Mouse (Mus musculus) E14TG2a.4 (cell line): Measurements from ENCODE around the gene Slmap.

Experiments used
- H3K27me3 ChIP-seq: 2 replicates; pipeline ENCODE4 v1.6.1; 2014; ENCODE audit warnings: low read length, control low read depth; ENCODE audit not compliant: insufficient read depth
- H3K36me3 ChIP-seq: 2 replicates; pipeline ENCODE4 v1.6.1; 2014; ENCODE audit warnings: low read length, control low read depth; ENCODE audit not compliant: insufficient read depth
- H3K4me1 ChIP-seq: replicated peaks from 2 replicates; pipeline ENCODE4 v1.6.1; 2014; ENCODE audit warnings: low read depth, low read length, control low read depth
- H3K4me3 ChIP-seq: replicated peaks from 2 replicates; pipeline ENCODE4 v1.5.1; 2014; ENCODE audit warnings: mild to moderate bottlenecking, low read length
- H3K9me3 ChIP-seq: 2 replicates; pipeline ENCODE4 v1.6.1; 2014; ENCODE audit warnings: low read length, control low read depth
- CTCF ChIP-seq: conservative IDR thresholded peaks from 2 replicates; pipeline ENCODE4 v1.5.1; 2014; ENCODE audit warnings: low read length
- NANOG ChIP-seq: IDR thresholded peaks from 2 replicates; pipeline ENCODE4 v1.6.1; 2014; ENCODE audit warnings: borderline replicate concordance, low read length, mixed read lengths
- POU5F1 ChIP-seq: IDR thresholded peaks from 2 replicates; pipeline ENCODE4 v1.6.1; 2014; ENCODE audit warnings: low read length, borderline replicate concordance

Gene Slmap

GRCm38 (mm10) chr14:26467974-26468373 is 66.8 kb downstream of the Slmap start:
- Histone ChIP-seq H3K4me3 (no peak overlapping the region), H3K4me1 (peaks cover 8% of the 10 kb centered on the region; the same call in 1 of the 2 replicates), H3K36me3 (peaks cover 4% of the 10 kb centered on the region)

GRCm38 (mm10) chr14:26466544-26467125 is 68.1 kb downstream of the Slmap start:
- H3K4me1 ChIP-seq, result peaks cover 8% of the 10 kb centered on the region; the same call in 1 of the 2 replicates
- H3K27me3 ChIP-seq, result no peaks in the 10 kb centered on the region
- TF ChIP-seq CTCF, result no peak
- no peak for TF ChIP-seq POU5F1
- TF ChIP-seq NANOG, result no peak
- H3K4me3 ChIP-seq, result no peak overlapping the region
- peaks cover 17% of the 10 kb centered on the region for H3K36me3 ChIP-seq
- H3K9me3 ChIP-seq, result no peaks in the 10 kb centered on the region

More at GRCm38 (mm10) chr14:26467974-26468373, 66.8 kb downstream of the Slmap start:
- Histone ChIP-seq H3K27me3 (no peaks in the 10 kb centered on the region), H3K9me3 (no peaks in the 10 kb centered on the region)
- TF ChIP-seq POU5F1 (no peak), NANOG (no peak), CTCF (no peak)

DNA sequence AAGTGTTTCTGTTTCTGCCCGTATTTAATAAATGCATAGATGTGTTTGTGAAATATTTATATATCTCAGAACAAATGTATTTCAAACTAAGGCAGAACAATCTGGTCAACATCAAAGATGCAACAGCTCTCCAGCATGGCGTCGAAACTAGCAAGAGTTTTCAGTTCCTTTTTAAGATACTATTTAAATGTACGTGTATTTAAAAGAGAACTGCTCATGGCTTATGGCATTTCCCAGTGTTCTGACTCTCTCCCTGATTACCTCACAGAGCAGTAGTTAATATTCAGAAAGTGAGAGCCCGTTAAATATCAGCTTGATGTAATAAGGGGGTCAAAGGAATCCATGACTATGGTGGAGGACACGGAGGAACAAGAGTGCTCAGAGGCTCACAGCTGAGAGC is 68.8 kb downstream of the Slmap start:
- no peaks in the 10 kb centered on the region for H3K27me3 ChIP-seq
- no peak for TF ChIP-seq CTCF
- TF ChIP-seq NANOG, result no peak
- TF ChIP-seq POU5F1, result no peak
- peaks cover 25% of the 10 kb centered on the region for H3K36me3 ChIP-seq
- no peaks in the 10 kb centered on the region for H3K9me3 ChIP-seq
- H3K4me3 ChIP-seq, result no peak overlapping the region
- peaks cover 4% of the 10 kb centered on the region; the same call in 1 of the 2 replicates for H3K4me1 ChIP-seq

- H3K27me3 ChIP-seq, result no peaks in the 10 kb centered on the region
- no peak for TF ChIP-seq POU5F1
- TF ChIP-seq CTCF, result peak; percentile 38
- TF ChIP-seq NANOG, result no peak
Measured at GRCm38 (mm10) chr14:26459516-26459915, 75.2 kb downstream of the Slmap start.

DNA sequence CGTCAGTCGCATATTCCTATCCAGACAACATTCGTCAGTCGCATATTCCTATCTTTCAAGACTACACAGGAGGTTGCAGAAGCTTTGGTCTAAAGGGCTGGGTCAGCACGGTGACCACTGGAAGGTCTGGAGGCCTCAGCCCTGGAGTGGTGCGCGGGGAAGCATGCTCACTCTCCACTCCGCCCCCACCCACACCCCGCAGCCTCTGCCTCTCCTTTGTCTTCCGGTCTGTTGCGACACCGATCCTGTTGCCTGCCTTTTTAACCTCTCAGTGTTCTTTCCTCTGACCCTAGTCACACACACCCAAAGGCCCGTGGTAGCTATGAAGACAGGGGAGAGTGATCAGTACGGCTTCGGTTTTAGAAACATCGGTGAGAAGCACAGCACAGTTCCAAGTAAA is 79.9 kb downstream of the Slmap start:
- Histone ChIP-seq H3K9me3 (no peaks in the 10 kb centered on the region), H3K27me3 (no peaks in the 10 kb centered on the region), H3K4me3 (no peak overlapping the region), H3K4me1 (peaks cover 30% of the 10 kb centered on the region), H3K36me3 (peaks cover 15% of the 10 kb centered on the region)
- TF ChIP-seq NANOG (no peak), CTCF (no peak), POU5F1 (no peak)

More at GRCm38 (mm10) chr14:26459516-26459915, 75.2 kb downstream of the Slmap start:
- H3K4me1 ChIP-seq, result peaks cover 16% of the 10 kb centered on the region
- peaks cover 47% of the 10 kb centered on the region for H3K36me3 ChIP-seq
- no peak overlapping the region for H3K4me3 ChIP-seq
- H3K9me3 ChIP-seq, result no peaks in the 10 kb centered on the region

- TF ChIP-seq NANOG, result peak; percentile 79
- TF ChIP-seq POU5F1, result no peak
- Histone ChIP-seq H3K36me3 (peaks cover 8% of the 10 kb centered on the region; the same call in 1 of the 2 replicates), H3K9me3 (no peaks in the 10 kb centered on the region), H3K4me1 (peaks cover 29% of the 10 kb centered on the region), H3K27me3 (no peaks in the 10 kb centered on the region), H3K4me3 (peak overlapping the region; percentile 53)
Measured at GRCm38 (mm10) chr14:26450036-26450800, 84.5 kb downstream of the Slmap start.

DNA sequence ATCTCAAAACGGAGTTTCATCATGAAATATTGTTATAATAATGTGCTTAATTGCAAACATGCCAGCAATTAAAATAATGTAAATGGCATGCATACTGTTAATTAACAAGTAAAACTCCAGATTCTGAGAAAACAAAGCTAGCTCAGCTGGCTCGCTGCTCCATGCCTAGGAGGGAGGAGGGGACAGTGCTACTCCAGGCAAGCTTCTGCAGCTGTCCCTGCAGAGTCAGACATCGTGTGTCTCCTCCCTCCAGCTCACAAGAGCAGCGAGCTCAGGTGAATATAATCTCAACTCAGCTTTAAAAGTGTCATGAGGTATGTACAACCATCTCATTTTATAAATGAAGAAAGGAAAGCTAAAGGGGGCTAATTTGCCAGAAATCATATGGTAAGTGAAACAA is 86.2 kb downstream of the Slmap start:
- H3K9me3 ChIP-seq, result no peaks in the 10 kb centered on the region
- TF ChIP-seq POU5F1, result no peak
- TF ChIP-seq NANOG, result no peak
- TF ChIP-seq CTCF, result no peak
- no peak overlapping the region for H3K4me3 ChIP-seq
- H3K4me1 ChIP-seq, result peaks cover 23% of the 10 kb centered on the region
- H3K36me3 ChIP-seq, result peaks cover 10% of the 10 kb centered on the region; the same call in 1 of the 2 replicates
- H3K27me3 ChIP-seq, result no peaks in the 10 kb centered on the region

- no peak overlapping the region for H3K4me3 ChIP-seq
- TF ChIP-seq POU5F1 (no peak), CTCF (no peak), NANOG (no peak)
Measured at GRCm38 (mm10) chr14:26447223-26447622, 87.5 kb downstream of the Slmap start.

GRCm38 (mm10) chr14:26446538-26446937 is 88.2 kb downstream of the Slmap start:
- Histone ChIP-seq H3K4me1 (peaks cover 22% of the 10 kb centered on the region), H3K9me3 (no peaks in the 10 kb centered on the region), H3K36me3 (peaks cover 13% of the 10 kb centered on the region; the same call in 1 of the 2 replicates), H3K27me3 (no peaks in the 10 kb centered on the region), H3K4me3 (no peak overlapping the region)
- TF ChIP-seq POU5F1, result no peak
- TF ChIP-seq NANOG, result no peak
- no peak for TF ChIP-seq CTCF

More at GRCm38 (mm10) chr14:26447223-26447622, 87.5 kb downstream of the Slmap start:
- peaks cover 23% of the 10 kb centered on the region for H3K4me1 ChIP-seq
- no peaks in the 10 kb centered on the region for H3K9me3 ChIP-seq
- H3K36me3 ChIP-seq, result peaks cover 14% of the 10 kb centered on the region; the same call in 1 of the 2 replicates
- H3K27me3 ChIP-seq, result no peaks in the 10 kb centered on the region
